Mouse (Mus musculus): ENCODE data around the gene Nfkbil1. TPM values are rescaled to one million over a fixed set of nuclear protein-coding genes. Genes with fewer than 3 reads are reported as not detected.

Nfkbil1 gene
- polyA plus RNA-seq, 1 experiment from 2014 or later: 4.0 TPM

DNA sequence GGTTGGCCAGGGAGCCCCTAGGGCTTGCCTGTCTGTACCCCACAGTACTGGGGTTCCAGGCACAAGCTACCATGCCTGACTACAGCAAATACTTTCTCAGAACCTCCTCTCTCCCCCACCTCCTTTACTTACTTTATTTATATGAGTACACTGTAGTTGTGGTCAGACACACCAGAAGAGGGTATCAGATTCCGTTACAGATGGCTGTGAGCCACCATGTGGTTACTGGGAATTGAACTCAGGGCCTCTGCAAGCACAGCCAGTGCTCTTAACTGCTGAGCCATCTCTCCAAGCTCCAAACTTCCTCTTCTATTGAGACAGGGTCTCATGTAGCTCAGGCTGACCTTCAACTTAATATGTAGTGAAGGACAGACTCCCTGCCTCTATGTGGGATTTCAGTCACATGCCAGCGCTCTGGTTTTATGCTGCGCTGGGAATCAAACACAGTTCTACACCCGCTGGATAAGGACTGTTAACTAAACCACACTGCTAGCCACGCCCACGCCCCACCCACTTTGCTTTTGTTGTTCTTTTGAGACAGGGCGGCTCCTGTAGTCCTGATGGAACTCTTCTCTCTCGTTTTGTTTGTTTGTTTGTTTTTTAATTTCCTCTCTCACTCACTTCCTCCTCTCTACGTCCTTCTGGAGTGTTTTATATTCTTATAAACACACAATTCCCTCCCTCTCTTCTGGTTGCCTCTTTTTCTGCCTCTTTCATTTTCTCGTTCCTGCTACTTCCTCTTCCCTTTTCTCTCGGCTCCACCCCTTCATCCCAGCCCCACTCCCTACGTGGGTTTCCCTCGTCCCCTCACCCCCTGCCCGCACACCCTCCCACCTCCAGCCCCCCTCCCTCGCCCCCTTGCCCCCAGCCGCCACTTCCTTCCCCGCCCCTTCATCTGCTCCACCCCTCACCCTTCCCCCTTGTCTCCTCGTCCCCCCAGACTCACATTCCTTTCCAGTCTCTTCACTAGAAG is 49.7 kb downstream of the Nfkbil1 start:
- DNase-seq (ENCODE audit: low spot score): peak; percentile 74
- Histone ChIP-seq H3K27ac (replicated peaks; ENCODE audit: low read depth, low read length) (peak overlapping the region; percentile 73; the same call in 1 of the 2 replicates), H3K9me3 (replicated peaks; ENCODE audit: control insufficient read depth, low read length) (no peaks in the 10 kb centered on the region), H3K27me3 (ENCODE audit: control insufficient read depth, insufficient read depth, low read length) (no peaks in the 10 kb centered on the region), H3K9ac (replicated peaks; ENCODE audit: low read length) (peak overlapping the region; percentile 4; the same call in 1 of the 2 replicates), H3K36me3 (replicated peaks; ENCODE audit: control insufficient read depth, insufficient read depth, low read depth, low read length) (no peaks in the 10 kb centered on the region), H3K4me1 (ENCODE audit: control insufficient read depth, insufficient read depth, low read length) (no peaks in the 10 kb centered on the region), H3K4me2 (ENCODE audit: low read depth, low read length) (peak overlapping the region; percentile 43), H3K4me3 (ENCODE audit: low read depth, low read length) (peak overlapping the region; percentile 21)
- ATAC-seq (replicated peaks; ENCODE audit: insufficient number of reproducible peaks, low FRiP score, low TSS enrichment, low read depth): peak; percentile 65; the same call in 1 of the 2 replicates
- 4% methylated on average over 18 of the region's 18 CpGs for WGBS

GRCm38 (mm10) chr17:35180093-35180492 is 55.5 kb downstream of the Nfkbil1 start:
- DNase-seq (ENCODE audit: low spot score): no peak
- H3K9ac ChIP-seq (replicated peaks; ENCODE audit: low read length): no peak overlapping the region
- no peak for ATAC-seq (replicated peaks; ENCODE audit: insufficient number of reproducible peaks, low FRiP score, low TSS enrichment, low read depth)
- H3K27me3 ChIP-seq (ENCODE audit: control insufficient read depth, insufficient read depth, low read length): no peaks in the 10 kb centered on the region
- no peaks in the 10 kb centered on the region for H3K36me3 ChIP-seq (replicated peaks; ENCODE audit: control insufficient read depth, insufficient read depth, low read depth, low read length)
- no peak overlapping the region for H3K4me3 ChIP-seq (ENCODE audit: low read depth, low read length)
- WGBS: 87% methylated on average over 5 of the region's 5 CpGs
- no peak overlapping the region for H3K4me2 ChIP-seq (ENCODE audit: low read depth, low read length)
- no peaks in the 10 kb centered on the region for H3K4me1 ChIP-seq (ENCODE audit: control insufficient read depth, insufficient read depth, low read length)
- H3K9me3 ChIP-seq (replicated peaks; ENCODE audit: control insufficient read depth, low read length): no peaks in the 10 kb centered on the region
- no peak overlapping the region for H3K27ac ChIP-seq (replicated peaks; ENCODE audit: low read depth, low read length)

DNA sequence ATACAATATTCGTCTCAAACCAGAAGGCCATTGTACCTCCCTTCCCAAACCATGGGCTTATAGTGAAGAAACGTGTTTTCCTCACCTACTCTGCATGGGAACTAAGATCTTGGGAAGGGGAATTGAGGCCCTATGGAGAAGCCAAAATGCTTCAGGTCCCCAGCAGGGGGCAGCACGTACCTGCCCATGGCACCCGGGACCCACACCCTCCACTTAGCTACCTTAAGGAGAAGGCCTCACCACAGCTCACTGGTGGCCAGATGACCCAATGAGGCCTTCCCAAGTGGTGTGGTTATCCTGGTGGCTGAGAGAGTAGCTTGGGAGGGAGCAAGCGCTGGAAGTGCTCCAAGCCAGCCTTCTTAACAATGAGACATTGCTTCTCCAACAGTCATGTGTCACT is 57.1 kb downstream of the Nfkbil1 start:
- no peaks in the 10 kb centered on the region for H3K4me1 ChIP-seq (ENCODE audit: control insufficient read depth, insufficient read depth, low read length)
- peak; percentile 79 for DNase-seq (ENCODE audit: low spot score)
- no peak overlapping the region for H3K4me3 ChIP-seq (ENCODE audit: low read depth, low read length)
- 11% methylated on average over 5 of the region's 5 CpGs for WGBS
- H3K4me2 ChIP-seq (ENCODE audit: low read depth, low read length): no peak overlapping the region
- H3K36me3 ChIP-seq (replicated peaks; ENCODE audit: control insufficient read depth, insufficient read depth, low read depth, low read length): no peaks in the 10 kb centered on the region
- H3K9me3 ChIP-seq (replicated peaks; ENCODE audit: control insufficient read depth, low read length): no peaks in the 10 kb centered on the region
- H3K9ac ChIP-seq (replicated peaks; ENCODE audit: low read length): no peak overlapping the region
- no peak overlapping the region for H3K27ac ChIP-seq (replicated peaks; ENCODE audit: low read depth, low read length)
- no peaks in the 10 kb centered on the region for H3K27me3 ChIP-seq (ENCODE audit: control insufficient read depth, insufficient read depth, low read length)
- peak; percentile 76 for ATAC-seq (replicated peaks; ENCODE audit: insufficient number of reproducible peaks, low FRiP score, low TSS enrichment, low read depth)

- Histone ChIP-seq H3K9me3 (replicated peaks; ENCODE audit: control insufficient read depth, low read length) (no peaks in the 10 kb centered on the region), H3K27ac (replicated peaks; ENCODE audit: low read depth, low read length) (no peak within 1 kb of the TSS), H3K4me1 (ENCODE audit: control insufficient read depth, insufficient read depth, low read length) (no peaks in the 10 kb centered on the region), H3K36me3 (replicated peaks; ENCODE audit: control insufficient read depth, insufficient read depth, low read depth, low read length) (no peaks in the 10 kb centered on the region), H3K27me3 (ENCODE audit: control insufficient read depth, insufficient read depth, low read length) (no peaks in the 10 kb centered on the region), H3K4me2 (ENCODE audit: low read depth, low read length) (no peak within 1 kb of the TSS), H3K9ac (replicated peaks; ENCODE audit: low read length) (no peak within 1 kb of the TSS), H3K4me3 (ENCODE audit: low read depth, low read length) (no peak within 1 kb of the TSS)
- WGBS: 42% methylated on average over 2 of the region's 2 CpGs
- ATAC-seq (replicated peaks; ENCODE audit: insufficient number of reproducible peaks, low FRiP score, low TSS enrichment, low read depth): no peak
- DNase-seq (ENCODE audit: low spot score): no peak
Observed at GRCm38 (mm10) chr17:35175968-35176367, 59.6 kb downstream of the Nfkbil1 start, which contains the start of gene Aif1. Aif1 (minus strand) TSS chr17:35176068.

DNA sequence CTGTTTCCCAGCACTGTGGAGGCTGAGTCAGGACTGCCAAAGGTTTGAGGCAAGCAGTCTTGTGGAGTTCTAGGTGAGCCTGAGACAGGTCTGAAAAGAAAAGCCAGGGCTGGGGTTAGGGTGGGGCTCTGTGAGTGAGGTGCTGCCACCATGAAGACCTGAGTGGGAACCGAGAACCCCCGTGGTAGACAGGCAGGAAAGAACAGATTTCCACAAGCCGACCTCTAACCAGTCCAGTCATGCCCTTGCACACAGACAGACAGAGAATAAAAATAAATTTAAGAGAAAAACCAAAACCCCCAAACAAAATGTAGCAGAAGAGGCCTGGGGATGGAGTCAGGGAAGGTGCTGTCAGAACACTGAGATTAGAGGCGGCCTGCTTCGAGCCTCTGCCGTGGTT is 60.2 kb downstream of the Nfkbil1 start:
- no peaks in the 10 kb centered on the region for H3K36me3 ChIP-seq (replicated peaks; ENCODE audit: control insufficient read depth, insufficient read depth, low read depth, low read length)
- DNase-seq (ENCODE audit: low spot score) (no peak), ATAC-seq (replicated peaks; ENCODE audit: insufficient number of reproducible peaks, low FRiP score, low TSS enrichment, low read depth) (no peak)
- no peak overlapping the region for H3K27ac ChIP-seq (replicated peaks; ENCODE audit: low read depth, low read length)
- H3K9me3 ChIP-seq (replicated peaks; ENCODE audit: control insufficient read depth, low read length): no peaks in the 10 kb centered on the region
- H3K4me2 ChIP-seq (ENCODE audit: low read depth, low read length): no peak overlapping the region
- no peak overlapping the region for H3K9ac ChIP-seq (replicated peaks; ENCODE audit: low read length)
- H3K4me1 ChIP-seq (ENCODE audit: control insufficient read depth, insufficient read depth, low read length): no peaks in the 10 kb centered on the region
- H3K4me3 ChIP-seq (ENCODE audit: low read depth, low read length): no peak overlapping the region
- no peaks in the 10 kb centered on the region for H3K27me3 ChIP-seq (ENCODE audit: control insufficient read depth, insufficient read depth, low read length)
- 77% methylated on average over 6 of the region's 6 CpGs for WGBS

DNA sequence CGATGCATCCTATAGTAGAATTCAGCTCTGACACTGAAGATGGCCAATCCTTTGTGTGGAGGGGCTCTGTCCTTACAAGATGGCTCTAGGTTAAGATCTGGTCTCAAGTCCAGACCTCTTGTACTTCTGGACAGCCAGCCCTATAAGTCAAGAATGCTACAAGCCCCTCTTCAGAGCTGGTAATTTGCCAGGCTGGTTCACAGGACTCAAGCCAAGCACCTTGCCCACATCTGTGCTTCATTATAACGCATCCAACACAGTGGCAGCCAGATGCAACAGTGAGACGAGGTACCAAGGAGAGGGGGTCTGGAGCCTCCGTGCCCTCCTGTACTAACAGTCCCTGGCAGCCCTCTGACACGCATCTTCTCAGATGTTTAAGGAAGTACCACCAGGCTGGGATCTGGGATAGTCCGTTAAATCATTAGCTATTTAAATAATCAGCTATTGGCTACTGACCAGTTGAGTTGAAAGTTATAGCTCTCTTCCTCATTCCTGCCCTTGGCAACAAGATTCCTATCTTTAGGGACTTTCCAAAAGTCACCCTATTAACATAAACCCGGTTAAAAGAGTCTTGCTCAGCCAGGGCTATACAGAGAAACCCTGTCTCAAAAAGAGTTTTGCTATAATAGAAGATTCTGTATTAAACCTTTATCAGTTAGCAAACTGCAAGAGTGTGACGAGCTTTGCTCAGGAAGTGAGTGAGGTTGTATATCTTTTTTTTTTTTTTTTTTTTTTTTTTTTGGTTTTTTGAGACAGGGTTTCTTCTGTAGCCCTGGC is 61.2 kb downstream of the Nfkbil1 start:
- Histone ChIP-seq H3K4me3 (ENCODE audit: low read depth, low read length) (no peak overlapping the region), H3K27me3 (ENCODE audit: control insufficient read depth, insufficient read depth, low read length) (no peaks in the 10 kb centered on the region), H3K4me1 (ENCODE audit: control insufficient read depth, insufficient read depth, low read length) (no peaks in the 10 kb centered on the region), H3K4me2 (ENCODE audit: low read depth, low read length) (no peak overlapping the region), H3K27ac (replicated peaks; ENCODE audit: low read depth, low read length) (no peak overlapping the region), H3K36me3 (replicated peaks; ENCODE audit: control insufficient read depth, insufficient read depth, low read depth, low read length) (no peaks in the 10 kb centered on the region), H3K9me3 (replicated peaks; ENCODE audit: control insufficient read depth, low read length) (no peaks in the 10 kb centered on the region), H3K9ac (replicated peaks; ENCODE audit: low read length) (no peak overlapping the region)
- WGBS: 65% methylated on average over 8 of the region's 8 CpGs
- ATAC-seq (replicated peaks; ENCODE audit: insufficient number of reproducible peaks, low FRiP score, low TSS enrichment, low read depth) (no peak), DNase-seq (ENCODE audit: low spot score) (no peak)

- Histone ChIP-seq H3K9me3 (replicated peaks; ENCODE audit: control insufficient read depth, low read length) (no peaks in the 10 kb centered on the region), H3K4me3 (ENCODE audit: low read depth, low read length) (no peak overlapping the region), H3K4me1 (ENCODE audit: control insufficient read depth, insufficient read depth, low read length) (no peaks in the 10 kb centered on the region), H3K27ac (replicated peaks; ENCODE audit: low read depth, low read length) (no peak overlapping the region), H3K36me3 (replicated peaks; ENCODE audit: control insufficient read depth, insufficient read depth, low read depth, low read length) (no peaks in the 10 kb centered on the region), H3K4me2 (ENCODE audit: low read depth, low read length) (no peak overlapping the region), H3K27me3 (ENCODE audit: control insufficient read depth, insufficient read depth, low read length) (no peaks in the 10 kb centered on the region), H3K9ac (replicated peaks; ENCODE audit: low read length) (no peak overlapping the region)
- ATAC-seq (replicated peaks; ENCODE audit: insufficient number of reproducible peaks, low FRiP score, low TSS enrichment, low read depth) (no peak), DNase-seq (ENCODE audit: low spot score) (no peak)
- 70% methylated on average over 3 of the region's 3 CpGs for WGBS
Observed at GRCm38 (mm10) chr17:35173329-35173728, 62.3 kb downstream of the Nfkbil1 start.

Measured in embryonic facial prominence, embryonic 11.5 days (tissue).